Mouse (Mus musculus): ENCODE measurements around the gene Wdfy2. TPM values are rescaled to one million over a fixed set of nuclear protein-coding genes. Genes with fewer than 3 reads are reported as not detected.
"Not testable (repeated sequence)": the region's sequence is repeated elsewhere in the genome, so short reads cannot be mapped to it uniquely, and the experiment has no call there.

Wdfy2 gene
- polyA plus RNA-seq, 1 experiment from 2014 or later, result 3.1 TPM

DNA sequence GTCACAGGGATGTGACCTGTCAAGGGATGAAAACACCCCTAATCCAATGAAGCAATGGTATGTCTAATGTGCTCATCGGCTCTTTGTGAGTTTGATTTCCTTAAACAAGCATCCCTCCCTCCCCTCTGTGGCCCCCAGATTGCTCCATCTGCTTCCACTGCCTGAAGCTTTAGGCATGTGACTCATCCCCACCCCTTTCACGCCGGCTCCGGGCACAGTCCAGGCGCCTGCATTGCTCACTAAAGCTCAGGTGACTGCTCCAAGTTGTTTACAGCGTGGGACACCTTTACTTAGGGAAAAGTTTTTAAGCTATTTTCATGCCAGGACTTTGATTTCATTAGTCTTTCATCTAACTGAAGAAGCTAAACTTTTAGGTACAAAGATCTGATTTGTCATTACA lies 22.9 kb upstream of the Wdfy2 start:
- H3K9ac ChIP-seq (ENCODE audit: low read depth, low read length), result no peak overlapping the region
- no peaks in the 10 kb centered on the region for H3K9me3 ChIP-seq (replicated peaks; ENCODE audit: control insufficient read depth, low read length)
- 61% methylated on average over 6 of the region's 6 CpGs for WGBS (ENCODE audit: insufficient replicate concordance)
- no peak overlapping the region for H3K4me2 ChIP-seq (ENCODE audit: low read depth, low read length)
- H3K36me3 ChIP-seq (ENCODE audit: control insufficient read depth, insufficient read depth), result no peaks in the 10 kb centered on the region
- H3K4me1 ChIP-seq (ENCODE audit: control insufficient read depth, low read depth, low read length), result no peaks in the 10 kb centered on the region
- no peaks in the 10 kb centered on the region for H3K27me3 ChIP-seq (ENCODE audit: control insufficient read depth, insufficient read depth, low read depth, low read length)
- ATAC-seq (ENCODE audit: low read depth), result no peak
- no peak overlapping the region for H3K27ac ChIP-seq (ENCODE audit: low read length)
- H3K4me3 ChIP-seq (ENCODE audit: low read depth, low read length), result no peak overlapping the region

DNA sequence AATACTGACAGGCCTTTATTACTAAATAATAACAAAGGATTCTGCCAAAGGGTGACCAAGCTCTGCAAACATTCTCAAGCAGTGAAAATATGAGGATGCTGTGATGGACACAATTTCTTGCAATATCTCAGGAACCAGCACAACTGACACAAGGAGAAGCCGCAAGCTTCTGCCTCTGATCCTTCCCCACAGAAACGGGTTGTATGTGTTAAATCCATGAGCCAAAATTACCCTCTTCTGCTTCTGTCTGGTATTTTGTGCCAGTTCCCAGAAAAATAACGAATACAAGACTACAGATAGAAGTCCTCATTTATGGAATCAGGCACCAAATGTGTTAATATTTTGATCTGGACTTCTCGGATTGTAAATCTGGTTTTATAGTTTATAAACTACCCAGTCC lies 20.7 kb upstream of the Wdfy2 start:
- WGBS (ENCODE audit: insufficient replicate concordance), result 52% methylated on average over 4 of the region's 4 CpGs
- no peak for ATAC-seq (ENCODE audit: low read depth)
- H3K36me3 ChIP-seq (ENCODE audit: control insufficient read depth, insufficient read depth), result no peaks in the 10 kb centered on the region

DNA sequence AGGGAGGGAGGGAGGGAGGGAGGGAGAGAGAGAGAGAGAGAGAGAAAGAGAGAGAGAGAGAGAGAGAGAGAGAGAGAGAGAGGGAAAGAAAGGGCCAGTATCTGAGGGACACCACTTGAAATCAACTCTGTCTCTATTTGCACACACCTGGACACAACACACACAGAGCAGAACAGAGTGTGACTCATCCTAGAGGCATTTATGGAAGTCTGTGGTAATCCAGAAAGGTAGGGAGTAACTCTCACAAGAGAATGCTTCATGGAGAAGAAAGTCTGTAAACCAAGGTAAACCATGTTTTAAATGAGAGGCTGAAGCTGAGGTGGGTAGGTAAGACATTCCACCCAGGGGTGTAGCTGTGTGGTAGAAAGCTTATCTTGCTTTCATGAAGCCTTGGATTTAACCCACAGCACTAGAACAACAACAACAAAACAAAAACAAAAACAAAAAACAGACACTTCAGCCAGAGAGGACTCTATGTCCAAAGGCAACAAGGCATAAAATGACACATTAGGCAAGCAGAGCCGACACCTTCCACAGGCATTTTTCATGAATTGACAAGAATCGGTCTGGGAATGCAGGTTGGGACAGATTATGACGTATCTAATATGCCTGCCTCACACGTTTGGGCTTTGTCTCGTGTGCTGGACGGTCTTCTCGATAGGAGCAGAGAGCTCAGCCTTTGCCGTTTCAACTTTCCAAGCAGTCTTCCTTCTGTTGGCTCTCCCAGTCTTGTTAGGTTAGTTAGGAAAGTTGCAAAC lies 11.7 kb upstream of the Wdfy2 start:
- no peaks in the 10 kb centered on the region for H3K9me3 ChIP-seq (replicated peaks; ENCODE audit: control insufficient read depth, low read length)
- H3K4me1 ChIP-seq (ENCODE audit: control insufficient read depth, low read depth, low read length), result no peaks in the 10 kb centered on the region
- H3K4me3 ChIP-seq (ENCODE audit: low read depth, low read length), result no peak overlapping the region
- no peak overlapping the region for H3K9ac ChIP-seq (ENCODE audit: low read depth, low read length)
- H3K4me2 ChIP-seq (ENCODE audit: low read depth, low read length), result no peak overlapping the region
- H3K27ac ChIP-seq (ENCODE audit: low read length), result no peak overlapping the region
- H3K36me3 ChIP-seq (ENCODE audit: control insufficient read depth, insufficient read depth), result no peaks in the 10 kb centered on the region
- no peak for ATAC-seq (ENCODE audit: low read depth)
- 72% methylated on average over 8 of the region's 8 CpGs for WGBS (ENCODE audit: insufficient replicate concordance)
- no peaks in the 10 kb centered on the region for H3K27me3 ChIP-seq (ENCODE audit: control insufficient read depth, insufficient read depth, low read depth, low read length)

More for the DNA sequence above, 20.7 kb upstream of the Wdfy2 start:
- H3K9me3 ChIP-seq (replicated peaks; ENCODE audit: control insufficient read depth, low read length), result no peaks in the 10 kb centered on the region
- no peaks in the 10 kb centered on the region for H3K4me1 ChIP-seq (ENCODE audit: control insufficient read depth, low read depth, low read length)
- no peak overlapping the region for H3K9ac ChIP-seq (ENCODE audit: low read depth, low read length)
- no peak overlapping the region for H3K4me3 ChIP-seq (ENCODE audit: low read depth, low read length)
- no peaks in the 10 kb centered on the region for H3K27me3 ChIP-seq (ENCODE audit: control insufficient read depth, insufficient read depth, low read depth, low read length)
- H3K27ac ChIP-seq (ENCODE audit: low read length), result no peak overlapping the region
- no peak overlapping the region for H3K4me2 ChIP-seq (ENCODE audit: low read depth, low read length)

DNA sequence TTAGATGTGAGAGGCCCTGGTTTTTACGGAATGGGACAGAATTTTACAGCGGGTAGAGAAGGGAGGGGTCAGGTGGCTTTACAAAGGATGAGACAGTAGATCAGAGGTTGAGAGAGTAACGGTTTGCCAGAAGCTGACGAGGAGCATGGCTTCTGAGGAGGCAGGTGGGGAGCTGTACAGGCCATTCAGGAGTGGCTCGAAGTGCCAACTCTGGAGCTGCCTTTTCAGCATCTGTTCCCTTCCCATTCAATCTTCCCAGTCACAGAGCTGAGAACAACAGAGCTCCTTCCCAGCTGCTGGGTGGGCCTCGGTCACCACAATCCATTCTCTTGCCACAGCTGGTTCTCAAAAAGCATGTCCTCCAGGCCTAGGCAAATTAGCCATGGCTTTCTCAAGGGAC lies 8.2 kb upstream of the Wdfy2 start:
- no peak overlapping the region for H3K4me3 ChIP-seq (ENCODE audit: low read depth, low read length)
- H3K27me3 ChIP-seq (ENCODE audit: control insufficient read depth, insufficient read depth, low read depth, low read length), result no peaks in the 10 kb centered on the region
- H3K9ac ChIP-seq (ENCODE audit: low read depth, low read length), result no peak overlapping the region
- no peaks in the 10 kb centered on the region for H3K4me1 ChIP-seq (ENCODE audit: control insufficient read depth, low read depth, low read length)
- ATAC-seq (ENCODE audit: low read depth), result no peak
- 61% methylated on average over 6 of the region's 6 CpGs for WGBS (ENCODE audit: insufficient replicate concordance)
- no peaks in the 10 kb centered on the region for H3K36me3 ChIP-seq (ENCODE audit: control insufficient read depth, insufficient read depth)
- no peaks in the 10 kb centered on the region for H3K9me3 ChIP-seq (replicated peaks; ENCODE audit: control insufficient read depth, low read length)
- H3K27ac ChIP-seq (ENCODE audit: low read length), result no peak overlapping the region
- H3K4me2 ChIP-seq (ENCODE audit: low read depth, low read length), result no peak overlapping the region

DNA sequence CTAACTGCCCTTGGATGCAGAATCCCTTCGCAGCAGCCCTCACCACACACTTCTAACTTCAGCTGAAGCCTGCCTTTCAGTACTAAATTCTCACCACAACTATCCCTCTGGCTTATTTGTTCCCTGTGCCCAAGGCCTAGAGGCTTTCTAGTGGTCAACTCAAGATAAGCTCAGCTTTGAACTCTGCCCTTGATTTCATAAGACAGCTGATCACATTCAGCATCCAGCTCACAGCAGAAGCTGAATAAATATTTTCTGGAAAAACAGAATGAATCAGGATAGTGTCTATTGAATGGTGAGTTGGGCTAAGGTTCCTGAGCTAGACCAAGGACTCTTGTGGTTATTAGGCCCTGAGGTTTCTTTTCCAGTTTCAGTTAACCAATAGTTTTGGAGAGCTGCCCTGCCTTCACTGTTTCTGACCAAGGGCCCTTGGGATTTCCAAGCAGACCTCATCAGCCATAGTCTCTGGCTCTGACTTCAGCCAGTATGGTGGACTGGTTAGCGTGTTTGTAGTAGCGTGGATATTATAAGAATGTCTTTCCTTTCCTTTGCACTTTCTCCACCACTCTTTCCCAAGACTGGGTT lies 5.7 kb upstream of the Wdfy2 start:
- no peak overlapping the region for H3K4me2 ChIP-seq (ENCODE audit: low read depth, low read length)
- H3K27me3 ChIP-seq (ENCODE audit: control insufficient read depth, insufficient read depth, low read depth, low read length), result no peaks in the 10 kb centered on the region
- no peak for ATAC-seq (ENCODE audit: low read depth)
- no peaks in the 10 kb centered on the region for H3K9me3 ChIP-seq (replicated peaks; ENCODE audit: control insufficient read depth, low read length)
- H3K27ac ChIP-seq (ENCODE audit: low read length), result no peak overlapping the region
- H3K4me1 ChIP-seq (ENCODE audit: control insufficient read depth, low read depth, low read length), result no peaks in the 10 kb centered on the region
- WGBS (ENCODE audit: insufficient replicate concordance), result 70% methylated on average over 3 of the region's 3 CpGs
- no peak overlapping the region for H3K9ac ChIP-seq (ENCODE audit: low read depth, low read length)
- no peaks in the 10 kb centered on the region for H3K36me3 ChIP-seq (ENCODE audit: control insufficient read depth, insufficient read depth)
- H3K4me3 ChIP-seq (ENCODE audit: low read depth, low read length), result no peak overlapping the region

DNA sequence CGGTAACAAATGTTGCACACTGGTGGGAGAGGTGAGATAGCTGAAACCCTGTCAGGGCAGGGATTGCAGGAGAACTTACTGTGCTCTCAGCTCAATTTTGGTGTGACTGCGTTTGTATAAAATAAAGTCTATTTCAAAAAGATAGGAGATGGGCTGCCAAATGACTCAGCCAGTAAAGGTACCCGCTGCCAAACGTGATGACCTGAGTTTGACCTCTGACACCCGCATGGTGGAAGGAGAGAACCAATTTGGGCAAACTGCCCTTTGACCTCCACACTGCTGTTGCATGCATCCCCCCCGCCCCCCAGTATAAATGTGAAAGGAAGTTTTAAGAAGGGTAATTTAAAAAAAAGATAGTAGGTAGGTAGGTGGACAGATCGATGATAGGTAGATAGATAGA lies 4.4 kb upstream of the Wdfy2 start:
- H3K27me3 ChIP-seq (ENCODE audit: control insufficient read depth, insufficient read depth, low read depth, low read length), result peaks cover 4% of the 10 kb centered on the region
- WGBS (ENCODE audit: insufficient replicate concordance), result 67% methylated on average over 7 of the region's 7 CpGs
- H3K36me3 ChIP-seq (ENCODE audit: control insufficient read depth, insufficient read depth), result no peaks in the 10 kb centered on the region
- no peak overlapping the region for H3K4me2 ChIP-seq (ENCODE audit: low read depth, low read length)
- no peak overlapping the region for H3K4me3 ChIP-seq (ENCODE audit: low read depth, low read length)
- H3K27ac ChIP-seq (ENCODE audit: low read length), result no peak overlapping the region
- peaks cover 3% of the 10 kb centered on the region; the same call in 1 of the 2 replicates for H3K4me1 ChIP-seq (ENCODE audit: control insufficient read depth, low read depth, low read length)
- no peaks in the 10 kb centered on the region for H3K9me3 ChIP-seq (replicated peaks; ENCODE audit: control insufficient read depth, low read length)
- no peak overlapping the region for H3K9ac ChIP-seq (ENCODE audit: low read depth, low read length)
- ATAC-seq (ENCODE audit: low read depth), result no peak

DNA sequence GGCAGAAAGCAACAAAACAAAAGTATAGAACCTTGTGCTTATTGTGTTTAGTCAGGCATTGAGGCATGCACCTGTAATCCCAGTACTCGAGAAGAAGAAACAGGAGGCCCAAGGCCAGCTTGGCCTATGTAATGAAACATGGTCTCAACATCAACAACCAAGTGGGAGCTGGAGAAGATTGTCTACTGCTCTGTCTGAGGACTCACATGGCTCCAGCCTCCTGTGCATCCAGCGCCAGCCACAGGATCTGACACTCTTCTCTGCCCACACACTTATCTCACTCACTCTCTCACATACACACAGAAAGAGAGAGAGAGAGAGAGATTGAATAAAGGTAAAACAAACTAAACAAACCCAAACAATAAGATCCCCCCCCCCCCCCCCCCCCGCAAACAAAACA lies 3.9 kb upstream of the Wdfy2 start:
- Histone ChIP-seq H3K9ac (ENCODE audit: low read depth, low read length) (no peak overlapping the region), H3K4me3 (ENCODE audit: low read depth, low read length) (no peak overlapping the region), H3K9me3 (replicated peaks; ENCODE audit: control insufficient read depth, low read length) (no peaks in the 10 kb centered on the region), H3K36me3 (ENCODE audit: control insufficient read depth, insufficient read depth) (no peaks in the 10 kb centered on the region), H3K4me1 (ENCODE audit: control insufficient read depth, low read depth, low read length) (peaks cover 3% of the 10 kb centered on the region; the same call in 1 of the 2 replicates), H3K27ac (ENCODE audit: low read length) (no peak overlapping the region), H3K27me3 (ENCODE audit: control insufficient read depth, insufficient read depth, low read depth, low read length) (peaks cover 4% of the 10 kb centered on the region), H3K4me2 (ENCODE audit: low read depth, low read length) (no peak overlapping the region)
- WGBS (ENCODE audit: insufficient replicate concordance), result 60% methylated on average over 3 of the region's 3 CpGs
- ATAC-seq (ENCODE audit: low read depth), result no peak

DNA sequence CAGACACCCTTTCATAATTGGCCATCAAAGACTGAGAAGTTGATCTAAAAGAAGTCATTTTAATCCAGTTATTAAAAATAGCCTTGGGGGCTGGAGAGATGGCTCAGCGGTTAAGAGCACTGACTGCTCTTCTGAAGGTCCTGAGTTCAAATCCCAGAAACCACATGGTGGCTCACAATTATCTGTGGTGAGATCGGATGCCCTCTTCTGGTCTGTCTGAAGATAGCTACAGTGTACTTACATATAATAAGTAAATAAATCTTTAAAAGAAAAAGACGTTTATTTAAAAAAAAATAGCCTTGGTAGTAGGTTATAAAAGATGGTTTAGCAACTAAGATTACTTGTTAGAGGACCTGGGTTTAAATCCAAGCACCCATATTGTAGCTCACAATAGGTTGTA lies 1.7 kb upstream of the Wdfy2 start:
- H3K9ac ChIP-seq (ENCODE audit: low read depth, low read length); H3K27me3 ChIP-seq (ENCODE audit: control insufficient read depth, insufficient read depth, low read depth, low read length); ATAC-seq (ENCODE audit: low read depth); H3K36me3 ChIP-seq (ENCODE audit: control insufficient read depth, insufficient read depth); H3K4me2 ChIP-seq (ENCODE audit: low read depth, low read length); H3K4me1 ChIP-seq (ENCODE audit: control insufficient read depth, low read depth, low read length); H3K4me3 ChIP-seq (ENCODE audit: low read depth, low read length); H3K27ac ChIP-seq (ENCODE audit: low read length); H3K9me3 ChIP-seq (replicated peaks; ENCODE audit: control insufficient read depth, low read length): not testable (repeated sequence)
- WGBS (ENCODE audit: insufficient replicate concordance), result 60% methylated on average over 3 of the region's 3 CpGs

DNA sequence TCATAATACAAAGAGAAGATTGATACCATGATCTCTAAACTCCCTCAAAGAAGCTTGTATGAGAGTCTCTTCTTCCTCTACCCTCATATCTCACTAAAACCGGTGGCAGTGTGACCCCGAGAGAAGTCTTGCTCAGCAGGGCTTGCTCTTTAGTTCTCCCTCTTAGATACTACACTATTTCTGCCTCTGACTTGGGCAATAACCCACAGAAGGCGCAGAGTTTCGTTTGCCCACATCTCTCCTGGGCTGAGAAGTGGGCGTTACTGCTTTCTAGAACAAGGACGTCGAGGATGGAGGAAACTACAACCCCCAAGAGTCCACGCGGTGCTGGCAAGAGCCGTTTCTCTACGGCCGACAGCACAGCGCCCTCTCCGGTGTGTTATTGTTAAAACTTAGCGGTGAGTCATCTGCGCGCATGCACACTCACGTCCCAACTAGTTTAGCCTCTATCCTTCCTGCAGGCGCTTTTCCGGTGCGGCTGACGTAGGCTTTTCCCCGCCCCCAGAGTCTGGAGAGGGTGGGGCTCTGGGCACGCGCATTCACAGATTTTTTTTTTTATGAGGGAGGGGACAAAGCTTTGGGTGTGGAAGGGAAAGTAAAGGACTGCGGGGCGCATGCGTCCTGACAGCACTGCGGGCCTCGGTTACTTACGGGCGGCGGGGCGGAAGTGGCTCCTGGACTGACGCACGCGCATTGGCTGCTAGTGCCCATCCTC lies 395 bp upstream of the Wdfy2 start:
- Histone ChIP-seq H3K36me3 (ENCODE audit: control insufficient read depth, insufficient read depth) (no peaks in the 10 kb centered on the region), H3K9ac (ENCODE audit: low read depth, low read length) (peak overlapping the region; percentile 65), H3K4me1 (ENCODE audit: control insufficient read depth, low read depth, low read length) (peaks cover 3% of the 10 kb centered on the region; the same call in 1 of the 2 replicates), H3K4me3 (ENCODE audit: low read depth, low read length) (peak overlapping the region; percentile 75), H3K27ac (ENCODE audit: low read length) (peak overlapping the region; percentile 66), H3K4me2 (ENCODE audit: low read depth, low read length) (peak overlapping the region; percentile 82), H3K27me3 (ENCODE audit: control insufficient read depth, insufficient read depth, low read depth, low read length) (peaks cover 4% of the 10 kb centered on the region), H3K9me3 (replicated peaks; ENCODE audit: control insufficient read depth, low read length) (no peaks in the 10 kb centered on the region)
- ATAC-seq (ENCODE audit: low read depth), result peak; percentile 93
- under 1% methylated on average over 37 of the region's 37 CpGs for WGBS (ENCODE audit: insufficient replicate concordance)

All from liver, embryonic 16.5 days (tissue).